Mouse (Mus musculus) megakaryocyte, embryonic 14.5 days (primary cell): ENCODE data around the gene Cdc45.

Experiments
- FLI1 ChIP-seq: IDR thresholded peaks from 2 replicates; pipeline ENCODE4 v1.6.1; 2012; ENCODE audit warnings: low read length, inconsistent platforms, mixed read lengths
- GATA1 ChIP-seq: IDR thresholded peaks from 3 replicates; pipeline ENCODE4 v1.6.1; 2012; ENCODE audit warnings: mixed read lengths, low read length, inconsistent platforms, borderline replicate concordance

- TF ChIP-seq GATA1 = no peak
- TF ChIP-seq FLI1 = no peak
Observed at GRCm38 (mm10) chr16:18822925-18823324, 11.1 kb upstream of the Cdc45 start.
